Mouse (Mus musculus): ENCODE measurements around the gene Gm20708. TPM values are rescaled to one million over a fixed set of nuclear protein-coding genes. Genes with fewer than 3 reads are reported as not detected.
"Not testable (repeated sequence)": the region's sequence is repeated elsewhere in the genome, so short reads cannot be mapped to it uniquely, and the experiment has no call there.

Gm20708 gene
- polyA plus RNA-seq, 1 experiment from 2014 or later = 0.24 TPM

DNA sequence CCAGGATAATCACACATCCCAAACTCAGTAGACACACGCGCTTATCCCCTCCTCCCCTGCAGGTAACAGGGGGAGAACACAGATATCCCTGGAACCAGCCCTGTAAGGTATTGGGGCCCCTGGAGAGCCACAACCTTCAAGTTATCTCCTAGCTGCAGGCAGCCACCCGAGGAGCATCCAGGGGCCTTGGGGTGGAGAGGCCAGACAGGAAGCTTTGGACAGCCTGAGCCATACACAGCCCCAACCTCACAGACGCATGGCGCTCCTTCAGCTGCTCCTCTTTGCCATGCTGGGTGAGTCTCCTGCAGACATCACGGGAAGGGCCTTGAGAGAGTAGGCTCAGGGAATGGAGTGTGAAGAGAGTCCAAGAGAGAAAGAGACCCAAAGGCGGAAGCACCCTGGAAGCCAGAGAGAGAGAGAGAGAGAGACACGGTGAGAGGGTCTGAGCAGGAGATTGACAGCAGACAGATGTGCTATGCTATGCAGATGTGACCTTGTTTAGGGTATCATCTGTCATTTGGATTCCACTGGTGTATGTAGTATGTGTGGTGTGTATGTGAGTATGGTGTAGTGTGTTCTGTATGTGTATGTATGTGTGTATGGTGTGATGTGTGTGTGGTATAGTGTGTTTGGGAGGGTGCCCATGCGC is 11.8 kb upstream of the Gm20708 start, which contains the start of gene 6030468B19Rik:
TSS of gene 6030468B19Rik (plus strand) at position 150 of the 649 bp plus-strand sequence.
- no peak within 1 kb of the TSS for H3K4me2 ChIP-seq
- no peak within 1 kb of the TSS for H3K9ac ChIP-seq
- H3K4me1 ChIP-seq = peaks cover 13% of the 10 kb centered on the region
- H3K27me3 ChIP-seq = no peaks in the 10 kb centered on the region
- peak; percentile 68; the same call in 1 of the 2 replicates for ATAC-seq (ENCODE audit: borderline replicate concordance, extremely low read depth, low FRiP score, low TSS enrichment)
- H3K36me3 ChIP-seq = no peaks in the 10 kb centered on the region
- no peaks in the 10 kb centered on the region for H3K9me3 ChIP-seq
- no peak within 1 kb of the TSS for H3K27ac ChIP-seq
- WGBS = 41% methylated on average over 9 of the region's 9 CpGs
- no peak within 1 kb of the TSS for H3K4me3 ChIP-seq

DNA sequence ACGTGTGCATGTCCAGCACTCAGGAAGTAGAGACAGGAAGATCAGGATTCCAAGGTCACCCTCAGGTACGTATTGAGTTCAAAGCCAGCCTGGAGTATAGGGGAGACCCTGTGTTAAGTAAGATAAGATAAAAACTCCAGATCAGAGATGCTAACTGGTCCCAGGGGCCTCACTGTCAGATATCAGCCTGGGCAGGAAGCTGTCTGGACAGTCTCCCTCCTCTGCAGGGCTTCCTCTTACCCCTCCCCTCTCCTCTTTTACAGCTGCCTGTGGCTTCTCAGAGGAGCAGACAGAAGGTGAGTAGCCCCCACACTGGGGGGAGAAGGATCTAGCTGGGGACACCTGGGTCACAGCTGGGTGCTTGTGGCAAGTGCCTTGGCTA is 11.3 kb upstream of the Gm20708 start:
- Histone ChIP-seq H3K4me2 (no peak overlapping the region), H3K27ac (no peak overlapping the region), H3K27me3 (no peaks in the 10 kb centered on the region), H3K36me3 (no peaks in the 10 kb centered on the region), H3K4me3 (no peak overlapping the region), H3K4me1 (peaks cover 9% of the 10 kb centered on the region; the same call in 1 of the 2 replicates), H3K9me3 (no peaks in the 10 kb centered on the region), H3K9ac (no peak overlapping the region)
- no peak for ATAC-seq (ENCODE audit: borderline replicate concordance, extremely low read depth, low FRiP score, low TSS enrichment)
- WGBS = 11% methylated on average over 2 of the region's 2 CpGs

DNA sequence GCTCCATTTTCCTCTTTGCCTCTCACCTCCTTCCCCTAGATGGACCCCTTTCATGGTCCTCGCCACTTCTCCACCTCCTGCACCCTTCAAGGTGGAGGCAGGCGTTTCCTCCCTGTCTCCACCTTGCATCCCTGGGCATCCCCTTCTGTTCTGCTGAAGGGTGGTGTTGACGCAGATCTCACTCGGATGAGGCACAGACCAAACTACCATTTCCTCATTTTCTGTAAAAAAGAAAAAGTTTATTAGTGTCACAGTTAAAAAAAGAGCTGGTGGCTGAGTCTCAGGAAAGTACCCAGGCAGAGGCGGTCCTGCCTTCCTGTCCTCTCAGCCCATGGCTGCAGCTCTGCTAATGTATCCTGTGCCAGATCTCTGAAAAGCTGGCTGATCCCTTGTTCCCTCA is 10.3 kb upstream of the Gm20708 start:
- Histone ChIP-seq H3K9ac (no peak overlapping the region), H3K9me3 (no peaks in the 10 kb centered on the region), H3K4me3 (no peak overlapping the region), H3K27me3 (no peaks in the 10 kb centered on the region), H3K27ac (0 out of 2 replicates have a peak overlapping the region, but pooled peaks have one; percentile 29), H3K4me2 (no peak overlapping the region), H3K36me3 (no peaks in the 10 kb centered on the region), H3K4me1 (0 out of 2 replicates have a peak, but pooled peaks cover 8% of the 10 kb centered on the region)
- WGBS = 59% methylated on average over 5 of the region's 5 CpGs
- no peak for ATAC-seq (ENCODE audit: borderline replicate concordance, extremely low read depth, low FRiP score, low TSS enrichment)

DNA sequence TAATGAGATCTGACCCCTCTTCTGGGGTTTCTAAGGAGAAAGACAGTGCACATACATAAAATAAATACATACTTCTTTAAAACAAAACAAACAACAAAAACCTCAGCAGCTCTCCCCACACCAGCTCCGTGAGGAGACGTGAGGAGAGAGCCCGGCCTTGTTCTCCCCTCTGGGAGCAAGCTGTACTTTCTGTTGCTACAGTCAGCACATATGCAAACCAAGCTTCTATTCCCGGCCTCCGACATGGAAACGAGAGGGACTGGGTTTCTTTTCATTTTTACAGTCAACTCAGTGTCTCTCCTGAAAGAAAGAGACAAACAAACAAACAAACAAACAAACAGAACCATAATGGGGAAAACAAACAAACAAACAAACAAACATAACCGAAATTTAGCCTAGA is 9.4 kb upstream of the Gm20708 start:
- Histone ChIP-seq H3K36me3 (no peaks in the 10 kb centered on the region), H3K9me3 (no peaks in the 10 kb centered on the region), H3K9ac (no peak overlapping the region), H3K27me3 (no peaks in the 10 kb centered on the region), H3K4me2 (no peak overlapping the region), H3K27ac (no peak overlapping the region), H3K4me1 (0 out of 2 replicates have a peak, but pooled peaks cover 8% of the 10 kb centered on the region), H3K4me3 (no peak overlapping the region)
- WGBS = 84% methylated on average over 7 of the region's 7 CpGs
- no peak for ATAC-seq (ENCODE audit: borderline replicate concordance, extremely low read depth, low FRiP score, low TSS enrichment)

GRCm38 (mm10) chr11:117801650-117802049 is 7.8 kb upstream of the Gm20708 start:
- no peak overlapping the region for H3K9ac ChIP-seq
- H3K9me3 ChIP-seq = no peaks in the 10 kb centered on the region
- 0 out of 2 replicates have a peak, but pooled peaks cover 8% of the 10 kb centered on the region for H3K4me1 ChIP-seq
- no peaks in the 10 kb centered on the region for H3K27me3 ChIP-seq
- H3K4me3 ChIP-seq = no peak overlapping the region
- H3K27ac ChIP-seq = no peak overlapping the region
- no peak for ATAC-seq (ENCODE audit: borderline replicate concordance, extremely low read depth, low FRiP score, low TSS enrichment)
- WGBS = 59% methylated on average over 7 of the region's 7 CpGs
- H3K4me2 ChIP-seq = no peak overlapping the region
- H3K36me3 ChIP-seq = no peaks in the 10 kb centered on the region

GRCm38 (mm10) chr11:117803166-117803688 is 6.2 kb upstream of the Gm20708 start:
- Histone ChIP-seq H3K9ac (no peak overlapping the region), H3K4me2 (no peak overlapping the region), H3K27ac (no peak overlapping the region), H3K36me3 (no peaks in the 10 kb centered on the region), H3K4me1 (0 out of 2 replicates have a peak, but pooled peaks cover 2% of the 10 kb centered on the region), H3K4me3 (no peak overlapping the region), H3K27me3 (no peaks in the 10 kb centered on the region), H3K9me3 (no peaks in the 10 kb centered on the region)
- 81% methylated on average over 3 of the region's 3 CpGs for WGBS
- no peak for ATAC-seq (ENCODE audit: borderline replicate concordance, extremely low read depth, low FRiP score, low TSS enrichment)

GRCm38 (mm10) chr11:117806781-117807180 is 2.7 kb upstream of the Gm20708 start:
- no peak overlapping the region for H3K27ac ChIP-seq
- no peaks in the 10 kb centered on the region for H3K36me3 ChIP-seq
- H3K9ac ChIP-seq = no peak overlapping the region
- H3K27me3 ChIP-seq = no peaks in the 10 kb centered on the region
- no peak overlapping the region for H3K4me2 ChIP-seq
- H3K4me1 ChIP-seq = peaks cover 22% of the 10 kb centered on the region
- WGBS = 90% methylated on average over 6 of the region's 6 CpGs
- H3K4me3 ChIP-seq = no peak overlapping the region
- ATAC-seq (ENCODE audit: borderline replicate concordance, extremely low read depth, low FRiP score, low TSS enrichment) = no peak
- no peaks in the 10 kb centered on the region for H3K9me3 ChIP-seq

- peak overlapping the region; percentile 78 for H3K4me3 ChIP-seq
- H3K36me3 ChIP-seq = peaks cover 29% of the 10 kb centered on the region
- no peaks in the 10 kb centered on the region for H3K27me3 ChIP-seq
- H3K4me1 ChIP-seq = peaks cover 29% of the 10 kb centered on the region
- no peaks in the 10 kb centered on the region for H3K9me3 ChIP-seq
- peak; percentile 79 for ATAC-seq (ENCODE audit: borderline replicate concordance, extremely low read depth, low FRiP score, low TSS enrichment)
- peak overlapping the region; percentile 72 for H3K9ac ChIP-seq
- peak overlapping the region; percentile 69 for H3K27ac ChIP-seq
- peak overlapping the region; percentile 98 for H3K4me2 ChIP-seq
- WGBS = under 1% methylated on average over 21 of the region's 21 CpGs
Observed at GRCm38 (mm10) chr11:117810401-117811046, 1.1 kb downstream of the Gm20708 start.

DNA sequence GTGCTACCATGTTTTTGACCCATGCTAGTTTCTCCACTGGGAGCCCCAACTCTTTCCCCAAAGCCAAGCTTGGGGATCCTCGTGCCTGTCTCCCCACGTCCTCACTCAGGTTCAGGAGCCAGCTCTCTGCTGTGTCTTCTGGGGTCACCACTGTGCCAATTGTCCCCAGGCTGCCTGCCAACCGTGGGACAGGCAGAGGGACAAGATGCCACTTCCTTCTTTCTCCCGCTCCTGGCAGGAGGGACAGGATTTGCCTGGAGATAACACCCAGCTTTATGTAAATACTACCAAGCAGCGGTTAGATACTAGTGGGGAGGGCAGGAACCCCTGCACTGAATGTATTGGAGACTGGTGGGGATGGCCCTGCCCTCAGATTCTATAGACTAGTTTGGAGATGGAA is 4.4 kb downstream of the Gm20708 start:
- Histone ChIP-seq H3K4me2 (no peak overlapping the region), H3K9ac (no peak overlapping the region), H3K4me1 (peaks cover 29% of the 10 kb centered on the region), H3K9me3 (no peaks in the 10 kb centered on the region), H3K4me3 (no peak overlapping the region), H3K27ac (no peak overlapping the region), H3K27me3 (no peaks in the 10 kb centered on the region), H3K36me3 (peaks cover 53% of the 10 kb centered on the region)
- 57% methylated on average over 5 of the region's 5 CpGs for WGBS
- no peak for ATAC-seq (ENCODE audit: borderline replicate concordance, extremely low read depth, low FRiP score, low TSS enrichment)

DNA sequence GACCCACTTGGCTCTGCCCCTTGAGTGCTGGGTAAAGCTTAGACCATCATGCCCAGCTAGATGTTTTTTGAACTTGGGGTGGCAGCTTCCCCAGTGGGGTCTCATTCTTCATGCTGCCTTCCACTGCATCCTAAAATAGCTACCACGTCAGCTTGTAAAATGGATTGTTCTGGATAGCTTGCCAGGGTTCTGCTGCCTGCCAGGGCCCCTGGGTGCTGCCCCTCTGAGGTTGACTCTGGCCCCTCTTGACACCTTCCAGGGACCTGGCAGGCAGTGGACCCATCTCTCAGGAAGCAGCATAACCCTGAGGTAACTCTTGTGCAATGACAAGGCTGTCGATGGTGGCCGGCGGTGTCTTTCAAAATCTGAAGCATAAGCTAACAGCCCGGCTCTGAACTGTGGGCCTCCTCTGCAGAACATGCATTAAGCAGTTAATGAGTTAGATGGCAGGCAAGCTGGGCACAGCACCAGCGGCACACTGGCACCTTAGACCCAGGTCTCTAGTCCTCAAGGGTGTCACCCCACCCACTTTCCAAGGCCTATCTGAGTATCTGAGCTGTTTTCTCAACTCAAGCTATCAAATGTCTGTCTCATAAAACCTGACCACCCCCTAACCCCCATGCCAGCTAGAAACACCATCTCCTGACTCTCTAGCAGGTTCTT is 5.4 kb downstream of the Gm20708 start:
- no peaks in the 10 kb centered on the region for H3K9me3 ChIP-seq
- no peak overlapping the region for H3K27ac ChIP-seq
- no peak for ATAC-seq (ENCODE audit: borderline replicate concordance, extremely low read depth, low FRiP score, low TSS enrichment)
- H3K4me3 ChIP-seq = no peak overlapping the region
- H3K4me1 ChIP-seq = peaks cover 25% of the 10 kb centered on the region
- WGBS = 87% methylated on average over 6 of the region's 6 CpGs
- H3K36me3 ChIP-seq = peaks cover 63% of the 10 kb centered on the region
- H3K27me3 ChIP-seq = no peaks in the 10 kb centered on the region
- no peak overlapping the region for H3K4me2 ChIP-seq
- no peak overlapping the region for H3K9ac ChIP-seq

- not testable (repeated sequence) for H3K4me2 ChIP-seq; H3K9ac ChIP-seq; H3K27ac ChIP-seq; H3K9me3 ChIP-seq; H3K4me3 ChIP-seq; ATAC-seq (ENCODE audit: borderline replicate concordance, extremely low read depth, low FRiP score, low TSS enrichment); H3K27me3 ChIP-seq
- WGBS = 66% methylated on average over 9 of the region's 9 CpGs
- Histone ChIP-seq H3K36me3 (peaks cover 72% of the 10 kb centered on the region), H3K4me1 (peaks cover 15% of the 10 kb centered on the region)
Observed at GRCm38 (mm10) chr11:117815850-117816249, 6.4 kb downstream of the Gm20708 start.
